Mouse (Mus musculus) MEL (cell line): ENCODE results near the gene Pigs.

ENCODE experiments used
- ELF1 ChIP-seq: IDR thresholded peaks from 2 replicates; pipeline ENCODE4 v1.6.1; 2014; ENCODE audit warnings: low read depth, mild to moderate bottlenecking, inconsistent platforms, low read length, improper control_type of control experiment, moderate library complexity
- EP300 ChIP-seq, 2 experiments: IDR thresholded peaks; 2 replicates each; pipeline ENCODE4 v1.6.1; 2011; ENCODE audit warnings: improper control_type of control experiment in 2 of 2, low read length in 2 of 2, low read depth in 1 of 2, mild to moderate bottlenecking in 1 of 2
- HCFC1 ChIP-seq: IDR thresholded peaks from 2 replicates; pipeline ENCODE4 v1.6.1; 2012; ENCODE audit warnings: low read depth, mild to moderate bottlenecking, inconsistent platforms, low read length, improper control_type of control experiment, moderate library complexity
- KAT2A ChIP-seq: conservative IDR thresholded peaks from 2 replicates; pipeline ENCODE4 v1.6.1; 2012; ENCODE audit warnings: low read depth, low read length, improper control_type of control experiment, inconsistent platforms
- NRF1 ChIP-seq: IDR thresholded peaks from 2 replicates; pipeline ENCODE4 v1.6.1; 2014; ENCODE audit warnings: low read depth, mild to moderate bottlenecking, inconsistent platforms, low read length, improper control_type of control experiment, moderate library complexity; ENCODE audit not compliant: poor library complexity, insufficient read depth, severe bottlenecking
- POLR2AphosphoS2 ChIP-seq: IDR thresholded peaks from 2 replicates; pipeline ENCODE4 v1.6.1; 2011; ENCODE audit warnings: low read length, improper control_type of control experiment
- SMC3 ChIP-seq: IDR thresholded peaks from 2 replicates; pipeline ENCODE4 v1.6.1; 2011; ENCODE audit warnings: low read depth, low read length, improper control_type of control experiment
- USF1 ChIP-seq: IDR thresholded peaks from 2 replicates; pipeline ENCODE4 v1.6.1; 2014; ENCODE audit warnings: low read depth, mild to moderate bottlenecking, inconsistent platforms, low read length, improper control_type of control experiment, moderate library complexity
- ZC3H11A ChIP-seq: IDR thresholded peaks from 2 replicates; pipeline ENCODE4 v1.6.1; 2012; ENCODE audit warnings: low read depth, mild to moderate bottlenecking, inconsistent platforms, low read length, improper control_type of control experiment

DNA sequence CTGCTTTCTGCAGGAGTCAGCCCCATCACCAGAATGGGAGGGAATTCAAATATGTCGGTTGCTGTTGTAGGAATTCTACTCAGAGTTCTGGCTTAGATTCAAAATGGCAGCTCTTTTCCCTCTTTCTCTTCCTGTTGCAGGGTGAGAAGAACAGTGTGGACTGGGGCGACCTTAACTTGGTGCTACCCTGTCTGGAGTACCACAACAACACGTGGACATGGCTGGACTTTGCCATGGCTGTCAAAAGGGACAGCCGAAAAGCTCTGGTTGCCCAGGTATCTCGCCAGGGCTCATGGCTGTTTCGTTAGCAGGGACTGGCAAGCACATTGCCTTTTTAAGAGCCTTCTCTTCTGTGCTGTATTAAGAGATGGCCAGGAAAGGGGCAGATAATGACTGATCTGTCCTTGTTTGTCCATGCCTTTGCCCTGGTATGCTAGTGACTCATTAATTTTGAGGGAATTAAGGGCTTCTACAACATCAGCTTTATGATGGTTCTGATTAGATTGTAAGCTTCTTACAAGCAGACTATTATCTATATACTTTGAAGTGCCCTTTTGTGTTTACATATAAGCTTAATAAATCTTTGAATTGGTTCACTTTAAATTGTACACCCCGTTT lies 39.0 kb upstream of the Pigs start:
- no peak for TF ChIP-seq KAT2A
- TF ChIP-seq EP300 (IDR thresholded peaks at IDR 0.05; ENCODE audit: low read depth in 1 of 2, low read length in 2 of 2), result no peak
- TF ChIP-seq HCFC1, result no peak
- no peak for TF ChIP-seq SMC3
- TF ChIP-seq USF1, result no peak
- TF ChIP-seq ZC3H11A, result no peak
- TF ChIP-seq POLR2AphosphoS2, result no peak; the same call in 1 of the 2 replicates
- TF ChIP-seq NRF1, result no peak
- no peak for TF ChIP-seq ELF1
